Mouse (Mus musculus) retina, embryonic 14.5 days (tissue): ENCODE measurements around the gene Glud1.
"Not testable (repeated sequence)": the region's sequence is repeated elsewhere in the genome, so short reads cannot be mapped to it uniquely, and the experiment has no call there.

ENCODE experiments used
- DNase-seq: peaks from one replicate; pipeline ENCODE4 v3.0.0-alpha.2; 2015; ENCODE audit warnings: low spot score

Glud1 gene

DNA sequence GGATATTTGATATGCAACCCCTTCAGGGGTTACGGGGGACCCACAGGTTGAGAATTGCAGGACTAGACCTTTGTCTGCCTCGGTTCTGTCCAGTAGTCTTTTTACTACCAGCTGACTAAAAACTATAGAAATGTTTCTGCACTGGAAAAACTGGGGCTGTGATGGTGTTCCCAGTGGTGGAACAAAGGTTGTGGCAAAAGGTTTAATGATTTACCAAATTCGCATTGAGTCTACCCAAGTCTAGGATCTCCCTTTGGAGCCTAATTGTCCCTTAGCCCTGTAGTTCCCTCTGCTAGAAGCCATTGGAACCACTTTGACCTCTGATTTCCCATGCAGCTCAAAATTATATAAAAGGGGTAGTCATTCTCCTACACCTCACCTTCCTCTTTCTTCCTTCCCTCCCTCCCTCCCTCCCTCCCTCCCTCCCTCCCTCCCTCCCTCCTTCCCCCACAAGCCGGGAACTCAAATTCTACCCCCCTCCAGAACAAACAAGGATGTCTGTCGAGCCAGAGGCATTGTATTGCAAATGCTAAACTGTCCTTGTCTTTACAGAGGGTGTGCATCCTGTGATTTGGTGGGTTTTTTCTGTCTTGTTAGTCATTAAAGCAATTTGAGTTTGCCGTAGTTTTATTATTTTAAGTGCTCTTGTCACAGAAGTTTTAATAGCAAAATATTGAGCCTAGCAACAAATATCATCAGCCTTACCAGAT lies 2.0 kb downstream of the Glud1 start:
- DNase-seq = peak; percentile 4

DNA sequence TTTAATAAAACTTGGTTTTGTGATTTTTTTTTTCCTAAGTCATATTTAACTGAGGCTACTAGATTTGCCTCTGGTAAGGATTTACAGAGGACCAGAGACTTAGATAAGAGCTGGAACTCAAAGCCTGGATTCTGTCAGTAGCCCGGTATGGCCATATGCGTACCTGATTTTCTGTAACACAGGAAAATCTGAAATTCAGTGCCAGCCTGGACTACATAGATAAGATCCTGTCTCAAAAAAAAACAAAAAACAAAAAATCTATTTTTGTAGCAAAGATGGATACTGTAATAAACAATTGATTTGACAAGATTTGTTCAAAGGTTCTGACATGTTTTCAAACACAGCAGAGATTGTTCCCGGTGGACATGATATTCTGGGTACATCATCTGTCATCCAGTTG lies 3.1 kb downstream of the Glud1 start:
- no peak for DNase-seq

DNA sequence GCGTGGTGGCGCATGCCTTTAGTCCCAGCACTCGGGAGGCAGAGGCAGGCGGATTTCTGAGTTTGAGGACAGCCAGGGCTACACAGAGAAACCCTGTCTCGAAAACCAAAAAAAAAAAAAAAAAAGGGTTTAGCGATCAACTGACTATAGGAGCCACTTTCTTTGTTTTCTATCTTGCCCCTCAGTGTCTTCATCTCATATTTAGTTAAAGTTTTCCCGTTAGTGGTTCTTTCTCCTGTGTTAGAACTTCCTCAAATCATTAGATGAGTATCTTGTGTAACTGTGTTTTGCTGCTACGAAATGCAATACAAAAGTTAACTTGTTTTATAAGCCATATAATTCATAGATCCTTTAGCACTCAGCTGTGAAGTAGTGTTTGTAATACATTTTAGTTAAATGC lies 3.9 kb downstream of the Glud1 start:
- DNase-seq = not testable (repeated sequence)

DNA sequence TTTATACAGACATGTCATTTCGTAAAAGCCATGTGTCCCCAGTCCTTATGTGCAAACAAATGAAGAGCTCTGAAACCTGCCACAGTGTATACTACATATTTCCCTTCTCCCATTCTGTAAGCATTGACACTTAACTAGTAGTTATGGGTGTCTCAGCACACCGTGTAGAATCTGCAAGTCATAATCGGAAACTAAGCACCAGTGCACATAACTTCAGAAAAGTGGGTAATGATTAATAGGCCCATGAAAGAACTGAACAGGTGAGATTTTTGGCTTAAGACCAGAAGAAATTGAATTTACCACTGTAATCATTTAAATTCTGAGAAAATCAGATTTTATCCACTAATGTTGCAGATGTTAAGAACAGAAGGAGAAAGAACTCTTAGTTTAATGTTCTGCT lies 4.3 kb downstream of the Glud1 start:
- no peak for DNase-seq

DNA sequence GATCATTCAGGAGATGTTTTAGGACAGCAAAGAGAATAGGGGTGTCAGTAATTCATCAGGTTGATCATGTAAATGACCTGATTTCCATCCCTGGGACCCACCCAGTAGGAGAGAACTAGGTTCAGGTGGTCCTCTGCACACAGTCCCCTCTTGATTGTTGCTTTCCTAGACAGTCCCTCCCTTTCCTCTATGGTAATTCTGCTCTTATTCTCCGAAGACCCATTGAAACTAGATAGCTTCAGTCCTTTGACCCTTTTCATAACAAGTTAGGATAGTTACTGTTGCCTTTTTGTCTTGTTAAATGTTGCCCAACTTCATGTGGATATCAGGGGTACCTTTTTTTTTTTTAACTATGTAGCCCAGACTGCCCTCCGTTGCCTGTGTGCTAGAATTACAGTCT lies 5.8 kb downstream of the Glud1 start:
- no peak for DNase-seq

DNA sequence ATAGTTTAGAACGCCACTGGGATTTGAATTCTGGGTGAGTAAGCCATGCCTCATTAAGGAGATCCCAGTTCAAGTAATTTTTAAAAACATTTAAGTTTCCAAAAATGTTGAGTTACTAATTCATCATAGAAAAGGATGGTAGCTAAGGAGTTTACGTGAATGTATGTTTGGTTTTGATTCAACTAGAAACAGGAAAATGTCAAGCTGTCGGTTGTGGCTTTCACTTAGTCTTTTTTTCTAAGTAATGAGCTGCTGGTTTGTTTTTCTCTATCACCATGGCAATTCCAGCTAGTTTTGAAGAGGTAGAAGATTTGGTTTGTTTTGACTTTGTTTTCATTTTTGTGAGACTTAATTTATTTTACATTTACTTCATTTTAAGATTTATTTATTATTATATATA lies 6.9 kb downstream of the Glud1 start:
- no peak for DNase-seq

DNA sequence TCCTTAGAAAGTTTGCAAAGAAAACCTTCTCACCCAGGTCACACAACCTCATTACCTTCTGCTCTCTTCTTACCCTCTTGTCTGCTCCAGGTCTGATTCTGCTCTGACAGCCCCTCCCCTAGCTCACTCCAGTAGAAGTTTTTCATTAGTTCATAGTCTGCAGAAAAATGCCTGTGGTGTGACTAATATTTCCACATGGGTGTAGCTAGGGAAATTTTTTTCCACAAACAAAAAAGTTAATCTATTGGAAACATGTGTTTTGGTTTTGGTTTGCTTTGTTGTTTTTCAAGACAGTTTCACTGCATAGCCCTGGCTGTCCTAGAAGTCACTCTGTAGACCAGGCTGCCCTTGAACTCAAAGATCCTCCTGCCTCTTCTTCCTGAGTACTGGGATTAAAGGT lies 7.6 kb downstream of the Glud1 start:
- DNase-seq = no peak

DNA sequence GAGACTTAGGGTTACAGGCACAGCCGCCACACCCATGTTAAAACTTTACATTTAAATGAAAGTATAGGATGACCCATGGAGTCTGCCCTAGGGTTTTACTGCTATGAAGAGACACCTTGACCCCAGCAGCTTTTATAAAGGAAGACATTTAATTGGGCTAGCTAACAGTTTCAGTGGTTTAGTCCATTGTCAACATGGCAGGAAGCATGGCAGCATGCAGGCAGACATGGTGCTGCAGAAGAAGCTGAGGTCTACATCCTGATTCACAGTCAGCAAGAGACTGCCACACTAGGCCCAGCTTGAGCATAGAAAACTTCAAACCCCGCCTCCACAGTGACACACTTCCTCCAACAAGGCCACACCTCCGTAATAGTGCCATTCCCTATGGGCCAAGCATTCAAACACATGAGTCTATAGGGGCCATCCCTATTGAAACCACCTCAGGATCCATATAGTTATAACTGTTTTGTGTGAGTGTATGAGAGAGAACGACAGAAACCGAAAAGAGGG lies 13.1 kb downstream of the Glud1 start:
- no peak for DNase-seq

DNA sequence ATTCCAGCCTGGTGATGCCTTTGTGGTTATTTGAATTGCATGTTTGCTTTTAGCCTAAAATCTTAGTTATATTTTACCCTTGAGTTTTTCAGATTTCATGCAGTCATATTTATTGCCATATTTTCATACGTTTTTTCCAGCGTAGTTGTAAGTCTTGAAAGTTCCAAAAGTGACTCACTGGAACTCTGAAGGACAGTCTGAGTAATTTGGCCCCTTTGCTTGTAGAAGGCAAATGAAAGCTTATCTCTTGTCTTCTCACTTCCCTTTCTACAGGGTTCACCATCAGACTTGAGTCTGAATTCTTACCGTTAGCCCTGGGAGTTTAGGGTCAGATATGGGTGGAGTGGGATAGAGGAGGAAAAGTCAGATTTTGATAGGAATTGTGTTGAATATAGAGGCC lies 16.1 kb downstream of the Glud1 start:
- no peak for DNase-seq

DNA sequence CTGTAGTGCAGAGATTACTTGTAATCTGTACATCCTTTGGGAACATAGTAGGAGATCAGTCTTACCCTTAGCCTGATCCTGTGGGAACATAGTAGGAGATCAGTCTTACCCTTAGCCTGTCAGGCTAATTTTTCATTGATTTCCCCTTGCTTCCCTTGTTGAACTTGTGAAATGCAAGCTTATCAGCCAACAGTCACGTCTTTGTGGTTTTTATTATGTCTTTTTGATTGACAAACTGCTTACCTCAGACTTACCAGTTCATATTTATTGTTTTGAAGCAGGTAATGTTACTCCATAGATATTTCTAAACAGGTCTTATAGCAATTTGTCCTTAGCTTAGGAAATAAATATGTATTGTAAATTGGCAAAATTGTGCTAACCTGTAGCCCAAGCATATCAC lies 17.1 kb downstream of the Glud1 start:
- DNase-seq = no peak

DNA sequence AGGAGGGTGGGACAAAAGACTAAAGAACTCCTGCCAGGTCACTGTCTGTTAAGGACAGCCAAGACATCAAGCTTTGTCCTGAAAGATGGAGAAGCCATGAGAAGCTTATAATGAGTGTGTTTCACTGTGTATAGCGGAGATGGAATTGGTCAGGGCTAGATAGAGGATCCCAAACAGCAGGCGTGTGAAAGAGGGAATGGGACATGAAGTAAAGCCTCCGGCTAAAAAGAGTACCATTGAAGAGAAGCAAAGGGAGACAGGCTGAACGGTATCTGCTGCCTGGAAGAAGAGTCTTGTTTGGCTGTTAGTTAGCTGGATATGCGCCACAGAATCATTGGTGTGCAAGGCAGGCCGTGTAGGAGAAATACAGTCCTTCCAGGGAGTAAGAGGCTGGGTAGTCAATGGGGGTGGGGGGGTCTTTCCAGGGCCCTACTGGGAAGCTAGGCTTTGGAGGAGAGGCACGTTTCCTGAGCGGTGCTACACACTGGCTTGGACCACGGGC lies 20.2 kb downstream of the Glud1 start:
- no peak for DNase-seq

DNA sequence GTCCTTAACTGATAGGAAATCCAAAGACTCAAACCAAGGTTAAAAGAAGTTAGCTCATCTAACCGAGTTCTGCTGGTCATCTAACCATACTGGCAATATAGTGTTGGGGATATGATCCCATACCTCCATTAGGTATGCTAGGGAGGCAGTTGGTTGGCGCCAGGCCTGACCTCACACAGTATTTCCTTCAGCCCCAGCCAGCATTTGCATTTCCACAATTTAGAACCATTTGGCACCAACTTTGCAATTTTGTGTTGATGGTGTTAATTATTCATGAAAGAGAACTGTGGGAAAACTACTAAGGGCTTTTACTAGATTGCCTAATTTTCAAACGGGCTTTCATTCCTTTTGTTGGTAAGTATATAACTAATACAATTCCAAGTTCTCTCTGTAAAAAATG lies 21.4 kb downstream of the Glud1 start:
- DNase-seq = no peak

DNA sequence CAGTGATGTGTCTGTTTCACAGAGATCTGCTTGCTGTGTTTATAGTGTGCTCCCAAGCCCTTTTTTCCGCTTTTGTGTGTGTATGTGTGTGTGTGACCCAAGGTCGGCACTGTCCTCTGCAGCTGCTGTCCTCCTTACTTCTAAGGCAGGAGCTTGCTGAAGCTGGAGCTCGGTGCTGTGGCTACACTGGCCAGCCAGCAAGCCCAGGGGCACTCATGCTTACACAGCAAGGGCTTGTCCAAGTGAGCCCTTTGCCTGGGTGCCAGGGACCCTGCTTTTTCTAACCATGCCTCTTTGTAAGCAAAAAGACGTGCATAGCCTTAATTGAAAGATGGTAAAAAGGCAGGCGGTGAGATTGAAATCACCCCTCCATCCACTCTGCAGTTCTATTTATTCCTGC lies 21.9 kb downstream of the Glud1 start:
- DNase-seq = no peak

DNA sequence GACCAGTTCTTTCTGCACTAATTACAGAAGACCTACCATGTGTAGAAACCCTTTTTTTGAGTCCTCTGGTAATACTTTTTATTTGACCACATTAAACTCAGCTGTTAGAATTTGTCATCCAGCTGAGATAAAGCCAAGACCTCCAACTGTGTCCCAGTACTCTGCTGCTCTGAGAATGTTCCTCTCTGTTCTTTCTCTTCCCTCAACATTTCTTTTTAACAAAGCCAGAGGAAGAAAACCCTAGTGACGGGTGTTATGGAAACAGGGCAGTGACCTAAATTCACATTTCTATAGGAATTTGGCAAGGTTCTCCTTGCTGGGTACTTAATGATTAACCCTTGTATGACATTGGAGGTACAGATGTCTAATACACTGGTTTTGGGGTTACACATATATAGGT lies 28.9 kb downstream of the Glud1 start:
- DNase-seq = no peak

DNA sequence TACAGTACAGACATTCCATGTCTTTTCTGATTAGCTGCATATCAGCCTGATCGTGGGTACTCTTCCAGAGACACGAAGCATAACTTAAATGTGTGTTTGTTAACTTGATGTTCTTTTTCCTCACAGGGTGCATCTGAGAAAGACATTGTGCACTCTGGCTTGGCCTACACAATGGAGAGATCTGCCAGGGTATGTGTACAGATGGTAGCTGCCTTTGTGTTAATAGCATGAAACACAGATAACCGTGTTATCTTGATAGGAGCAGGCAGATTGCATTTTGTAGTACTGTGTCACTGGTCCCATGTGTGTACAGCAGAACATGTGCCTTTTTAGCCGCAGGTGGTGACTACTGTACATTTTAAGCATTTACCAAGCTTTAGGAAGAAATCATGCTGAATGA lies 31.5 kb downstream of the Glud1 start:
- DNase-seq = no peak

DNA sequence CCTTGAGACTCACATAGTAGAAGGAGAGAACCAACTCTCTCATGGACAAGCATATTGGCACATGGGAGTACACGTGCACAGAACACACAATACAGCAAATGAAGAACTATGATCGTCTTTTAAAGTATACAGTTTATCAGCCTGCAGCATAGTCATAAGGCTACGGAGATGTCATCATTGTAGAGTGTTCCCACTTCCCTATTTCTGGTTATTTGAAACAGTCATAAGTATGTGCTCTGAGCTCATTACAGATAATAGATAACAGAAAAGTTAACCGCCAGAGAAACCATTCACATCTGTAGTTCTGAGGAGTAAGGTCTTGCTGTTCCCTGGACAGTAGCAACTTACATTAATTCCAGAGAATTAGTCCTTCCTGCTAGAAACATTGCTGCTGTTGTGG lies 32.6 kb downstream of the Glud1 start:
- no peak for DNase-seq

DNA sequence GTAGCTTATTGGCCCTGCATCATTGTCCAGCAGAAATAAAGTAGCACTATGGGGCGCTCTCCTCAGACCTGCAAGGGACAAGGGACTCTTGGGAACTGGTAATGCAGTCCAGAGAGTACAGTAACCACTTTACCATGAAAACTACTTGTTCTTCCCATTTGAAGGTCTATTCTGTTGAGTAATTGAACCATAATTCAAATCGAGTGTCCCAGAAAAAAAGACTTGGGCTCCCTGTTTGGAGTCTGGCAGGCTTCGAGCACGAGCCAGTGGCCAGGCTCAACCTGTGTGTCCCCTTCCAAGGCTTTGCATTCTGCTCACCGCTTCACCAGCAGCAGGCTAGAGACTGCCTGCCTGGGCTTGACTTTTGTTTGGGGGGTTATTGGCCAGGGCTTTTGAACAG lies 33.8 kb downstream of the Glud1 start:
- no peak for DNase-seq

DNA sequence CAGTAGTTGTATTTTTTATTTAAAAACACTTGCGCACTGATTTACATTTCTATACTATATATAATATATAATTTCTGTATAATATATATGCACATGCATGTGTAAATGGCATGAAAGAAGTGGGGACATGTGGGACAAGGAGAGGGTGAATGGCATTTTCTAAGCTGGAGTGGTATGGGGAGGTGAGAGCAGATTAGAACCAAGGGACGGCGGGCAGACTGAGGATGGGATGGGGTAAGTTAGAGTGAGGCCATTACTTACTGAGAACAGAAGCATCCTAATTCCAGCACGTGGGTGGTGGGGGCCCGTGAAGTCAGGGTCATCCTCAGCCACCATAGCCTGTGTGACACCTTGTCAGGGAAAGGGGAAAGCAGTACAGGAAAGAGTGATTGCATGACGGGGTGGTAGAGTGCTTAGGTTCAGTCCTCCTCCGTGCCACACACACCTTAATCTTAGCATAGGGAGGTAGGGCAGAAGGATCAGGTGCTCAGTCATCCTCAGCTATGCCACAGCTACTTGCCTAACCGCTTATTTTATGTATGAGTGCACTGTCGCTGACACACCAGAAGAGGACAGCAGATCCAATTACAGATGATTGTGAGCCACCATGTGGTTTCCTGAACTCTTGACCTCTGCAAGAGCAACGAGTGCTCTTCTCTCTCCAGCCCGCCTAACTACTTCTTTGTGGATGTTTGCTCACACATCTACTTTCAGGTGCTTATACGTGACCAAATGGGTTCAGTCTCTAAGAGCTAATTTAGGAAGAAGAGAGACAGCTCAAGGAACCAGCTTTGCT lies 35.4 kb downstream of the Glud1 start:
- peak; percentile 29 for DNase-seq

DNA sequence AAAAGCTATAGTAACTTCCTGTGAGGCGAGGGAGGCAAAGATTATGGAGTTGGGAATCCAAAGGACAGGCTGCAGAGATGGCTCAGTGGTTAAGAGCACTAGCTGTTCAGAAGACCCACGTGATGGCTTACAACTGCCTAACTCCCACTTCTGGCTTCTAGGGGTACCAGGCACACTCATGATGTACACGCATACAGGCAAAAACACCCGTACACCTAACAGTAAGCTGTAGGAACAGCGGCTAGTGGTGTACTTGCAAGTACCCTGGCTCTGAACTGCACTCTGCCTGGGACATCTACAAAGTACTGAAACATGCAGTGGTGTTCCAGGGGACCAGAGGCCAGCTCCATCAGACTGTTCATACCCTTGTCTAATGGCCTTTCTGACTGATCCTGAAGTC lies 36.6 kb downstream of the Glud1 start:
- no peak for DNase-seq

DNA sequence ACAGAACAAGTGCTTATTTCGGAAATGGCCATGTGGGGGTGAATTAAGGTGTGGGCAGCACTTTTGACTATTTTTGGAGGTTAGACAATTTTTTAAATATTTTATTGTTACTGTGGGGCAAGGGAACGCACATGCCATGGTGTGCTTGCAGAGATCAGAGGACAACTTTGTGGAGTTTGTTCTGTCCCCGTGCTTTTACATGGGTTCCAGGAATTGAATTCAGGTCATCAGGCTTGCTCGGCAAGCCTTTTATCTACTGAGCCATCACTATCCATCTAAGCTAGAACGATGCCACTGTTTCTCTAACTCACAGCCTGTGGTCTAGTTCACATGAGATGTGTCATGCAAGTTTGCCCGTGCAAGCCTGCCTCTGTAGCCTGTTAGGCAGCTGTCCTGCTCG lies 37.8 kb downstream of the Glud1 start:
- DNase-seq = no peak

DNA sequence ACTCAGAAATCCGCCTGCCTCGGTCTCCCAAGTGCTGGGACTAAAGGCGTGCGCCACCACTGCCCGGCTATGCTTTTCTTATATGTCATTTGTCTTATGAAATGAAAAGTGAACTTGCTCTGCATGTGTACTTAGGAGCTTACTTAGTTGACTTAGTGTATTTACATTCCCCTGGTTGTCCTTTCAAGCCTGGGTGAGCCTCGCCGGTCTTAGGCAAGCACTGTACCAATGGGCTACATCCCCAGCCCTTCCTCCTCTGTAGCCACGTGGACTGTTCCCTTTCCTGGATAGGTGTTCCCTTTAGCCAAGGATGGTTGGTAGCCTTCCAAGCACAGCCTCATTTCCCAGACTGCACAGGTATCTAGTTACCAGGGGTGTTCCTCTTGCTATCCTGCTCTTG lies 38.5 kb downstream of the Glud1 start:
- DNase-seq = no peak

DNA sequence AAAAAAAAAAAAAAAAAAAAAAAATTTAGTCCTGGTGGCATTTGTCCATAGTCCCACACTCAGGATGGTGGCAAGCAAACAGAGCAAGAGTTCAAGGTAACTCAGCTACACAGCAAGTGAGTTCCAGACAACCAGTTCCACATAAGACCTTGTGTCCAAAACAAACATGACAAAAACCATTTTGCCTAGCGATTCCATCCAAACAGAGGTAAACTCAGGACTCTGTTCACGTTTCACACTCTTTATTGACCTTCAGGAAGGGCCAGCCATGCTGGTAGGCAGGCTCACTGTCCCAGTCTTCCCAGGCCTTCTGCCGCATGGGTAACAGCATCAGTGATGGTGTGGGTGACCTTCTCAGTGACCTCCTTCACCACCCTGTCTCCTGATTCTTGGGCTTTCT lies 41.1 kb downstream of the Glud1 start:
- no peak for DNase-seq

DNA sequence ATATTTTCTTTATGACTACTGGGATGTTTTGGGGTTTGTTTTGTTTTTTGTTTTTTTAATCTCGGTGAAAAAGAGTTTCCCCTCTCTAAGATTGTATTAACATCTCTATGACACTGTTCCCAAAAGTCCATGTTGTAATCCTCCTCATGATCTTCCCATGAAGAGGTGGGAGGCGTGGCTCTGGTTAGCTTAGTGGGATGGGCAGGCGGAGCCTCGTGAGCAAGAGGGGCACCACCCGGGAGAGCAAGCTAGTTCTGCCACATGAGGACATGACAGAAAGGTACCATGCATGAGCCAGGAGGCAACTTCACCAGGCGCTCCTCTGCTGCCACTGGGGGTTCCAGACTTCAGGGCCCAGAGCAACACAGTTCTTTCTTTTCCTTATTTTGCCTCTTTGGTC lies 42.0 kb downstream of the Glud1 start:
- no peak for DNase-seq

DNA sequence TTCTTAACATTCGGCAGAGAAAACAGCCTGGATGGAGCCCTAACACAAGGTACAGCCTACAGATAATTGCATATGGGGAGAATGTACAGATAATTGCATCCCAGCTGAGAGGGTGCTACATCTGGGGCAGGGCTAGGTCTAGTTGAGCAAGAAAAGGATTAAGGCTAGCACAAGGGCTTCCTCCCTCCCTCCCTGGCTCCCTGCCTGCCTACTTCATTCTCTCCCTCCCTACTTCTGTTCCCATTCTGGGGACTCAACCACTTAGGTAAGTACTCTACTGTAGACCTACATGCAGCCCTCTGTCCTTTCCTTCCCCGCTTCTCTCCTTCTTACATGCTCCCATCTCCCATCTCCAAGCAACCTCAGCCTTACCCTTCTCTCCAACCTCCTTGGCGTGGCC lies 42.8 kb downstream of the Glud1 start:
- DNase-seq = no peak
